Mouse (Mus musculus) stomach, embryonic 15.5 days (tissue): ENCODE results near the gene Trim39. TPM values are rescaled to one million over a fixed set of nuclear protein-coding genes. Genes with fewer than 3 reads are reported as not detected.

Experiments
- polyA plus RNA-seq: library from polyadenylated mRNA; unstranded; fragments of >200 nt; fragmentation: Nextera tagmentation; extraction: Ambion mirVana; gene quantifications from 2 replicates; pipeline ENCODE4 v1.2.1, GENCODE M21; 2015

Trim39 gene
- polyA plus RNA-seq, 1 experiment from 2014 or later, result 16.4 TPM

Other genes with a start within 250 kb of the Trim39 start
- gene H2-T23, start 239.4 kb downstream of the Trim39 start, polyA plus RNA-seq, result 11.4 and 14.8 TPM in 2 replicates
- gene H2-T22, start 229.5 kb downstream of the Trim39 start, polyA plus RNA-seq, result 17.3 and 18.8 TPM in 2 replicates
- gene Gm6034, start 229.3 kb downstream of the Trim39 start, polyA plus RNA-seq, result 0.09 and 0.13 TPM in 2 replicates
- 0.28 and 0.50 TPM in 2 replicates for gene Gm11127, start 213.9 kb downstream of the Trim39 start, polyA plus RNA-seq
- gene Gm19684, start 150.6 kb downstream of the Trim39 start, polyA plus RNA-seq, result not detected in 2 replicates
- 0.30 TPM in 1 of 2 replicates, not detected in the other for gene Gm7030, start 142.8 kb downstream of the Trim39 start, polyA plus RNA-seq
- 0.79 and 0.94 TPM in 2 replicates for gene Gm8909, start 103.7 kb downstream of the Trim39 start, polyA plus RNA-seq
- gene H2-T3, start 82.0 kb downstream of the Trim39 start, polyA plus RNA-seq, result 4.5 and 5.6 TPM in 2 replicates
- 116 and 124 TPM in 2 replicates for gene Rpp21, start 14.2 kb downstream of the Trim39 start, polyA plus RNA-seq
- gene H2-M10.2, start 14.2 kb upstream of the Trim39 start, polyA plus RNA-seq, result not detected in 2 replicates
- not detected in 2 replicates for gene H2-M10.1, start 53.9 kb upstream of the Trim39 start, polyA plus RNA-seq
- gene H2-M10.3, start 96.2 kb upstream of the Trim39 start, polyA plus RNA-seq, result not detected in 2 replicates
- not detected in 2 replicates for gene H2-M10.4, start 190.1 kb upstream of the Trim39 start, polyA plus RNA-seq